Mouse (Mus musculus): ENCODE results near the gene Lrrc32. TPM values are rescaled to one million over a fixed set of nuclear protein-coding genes. Genes with fewer than 3 reads are reported as not detected.

Gene Lrrc32
- polyA plus RNA-seq, 1 experiment from 2014 or later, result 9.7 TPM

Other genes starting within 250 kb of the Lrrc32 start
- gene Acer3, start 168.1 kb upstream of the Lrrc32 start, polyA plus RNA-seq (2014; fragmentation: Nextera tagmentation; extraction: Ambion mirVana), result 31.8 and 34.3 TPM in 2 replicates
- gene Tsku, start 128.0 kb upstream of the Lrrc32 start, polyA plus RNA-seq (2014; fragmentation: Nextera tagmentation; extraction: Ambion mirVana), result 23.6 and 24.7 TPM in 2 replicates
- 0.31 TPM in 1 of 2 replicates, not detected in the other for gene Gucy2d, start 48.9 kb upstream of the Lrrc32 start, polyA plus RNA-seq (2014; fragmentation: Nextera tagmentation; extraction: Ambion mirVana)
- gene Emsy, start 167.5 kb downstream of the Lrrc32 start, polyA plus RNA-seq (2014; fragmentation: Nextera tagmentation; extraction: Ambion mirVana), result 34.0 and 34.1 TPM in 2 replicates
- 58.0 and 60.3 TPM in 2 replicates for gene Thap12, start 213.8 kb downstream of the Lrrc32 start, polyA plus RNA-seq (2014; fragmentation: Nextera tagmentation; extraction: Ambion mirVana)

Measured in embryonic facial prominence, embryonic 14.5 days (tissue).